Mouse (Mus musculus) intestine, postnatal 0 days (tissue): Measurements from ENCODE around the gene Slc9a3. TPM values are rescaled to one million over a fixed set of nuclear protein-coding genes. Genes with fewer than 3 reads are reported as not detected.

Experiments used
- ATAC-seq: fragments of 200-750 bp; cut with Nextera tagmentation; 2 replicates; pipeline ENCODE4 v1.8.0; 2017; ENCODE audit warnings: mild to moderate bottlenecking, moderate TSS enrichment, moderate library complexity
- H3K27ac ChIP-seq: fragments of 300-500 bp; sonication (generic); 2 replicates; pipeline ENCODE4 v1.5.1; 2014; ENCODE audit warnings: mild to moderate bottlenecking, low read depth, low read length, moderate library complexity
- H3K27me3 ChIP-seq: fragments of 300-500 bp; sonication (generic); replicated peaks from 2 replicates; pipeline ENCODE4 v1.6.1; 2014; ENCODE audit warnings: low read length, mixed read lengths; ENCODE audit not compliant: control insufficient read depth, insufficient read depth
- H3K36me3 ChIP-seq: fragments of 300-500 bp; sonication (generic); 2 replicates; pipeline ENCODE4 v1.6.1; 2014; ENCODE audit warnings: mild to moderate bottlenecking, moderate library complexity; ENCODE audit not compliant: control insufficient read depth, insufficient read depth
- H3K4me1 ChIP-seq: fragments of 300-500 bp; sonication (generic); replicated peaks from 2 replicates; pipeline ENCODE4 v1.6.1; 2014; ENCODE audit warnings: antibody characterized with exemption, low read length, mixed read lengths; ENCODE audit not compliant: control insufficient read depth, insufficient read depth
- H3K4me2 ChIP-seq: fragments of 300-500 bp; sonication (generic); replicated peaks from 2 replicates; pipeline ENCODE4 v1.6.1; 2014; ENCODE audit warnings: low read depth, mild to moderate bottlenecking, moderate library complexity
- H3K4me3 ChIP-seq: fragments of 300-500 bp; sonication (generic); 2 replicates; pipeline ENCODE4 v1.5.1; 2014; ENCODE audit warnings: low read depth, low read length
- H3K9ac ChIP-seq: fragments of 300-500 bp; sonication (generic); 2 replicates; pipeline ENCODE4 v1.6.1; 2014; ENCODE audit warnings: mild to moderate bottlenecking, low read depth, low read length
- H3K9me3 ChIP-seq: fragments of 300-500 bp; sonication (generic); 2 replicates; pipeline ENCODE4 v1.6.1; 2016; ENCODE audit warnings: mixed run types; ENCODE audit not compliant: control insufficient read depth
- CTCF ChIP-seq: sonication (generic); IDR thresholded peaks from 2 replicates; pipeline ENCODE4 v1.5.1; 2016; ENCODE audit warnings: low read depth, mild to moderate bottlenecking, control low read depth, antibody characterized with exemption, moderate library complexity
- WGBS: fragments of 180-500 bp; shearing (Covaris S2); extraction: QIAGEN DNeasy Blood & Tissue Kit; methylation state at CpG from one replicate; pipeline ENCODE4 v1.1.7; 2014; 5-methylcytosine and 5-hydroxymethylcytosine counted together
- polyA plus RNA-seq: library from polyadenylated mRNA; unstranded; fragments of >200 nt; fragmentation: Nextera tagmentation; extraction: Ambion mirVana; gene quantifications from 2 replicates; pipeline ENCODE4 v1.2.1, GENCODE M21; 2015

The Slc9a3 gene
- polyA plus RNA-seq, 1 experiment from 2014 or later, result 21.9 TPM

- no peak overlapping the region for H3K27ac ChIP-seq
- no peak overlapping the region for H3K9ac ChIP-seq
- no peaks in the 10 kb centered on the region for H3K9me3 ChIP-seq
- ATAC-seq, result no peak
- no peak overlapping the region for H3K4me2 ChIP-seq
- peaks cover 56% of the 10 kb centered on the region for H3K36me3 ChIP-seq
- no peaks in the 10 kb centered on the region for H3K4me1 ChIP-seq
- H3K27me3 ChIP-seq, result no peaks in the 10 kb centered on the region
- 63% methylated on average over 3 of the region's 3 CpGs for WGBS
- H3K4me3 ChIP-seq, result no peak overlapping the region
- TF ChIP-seq CTCF, result no peak
These were observed 75.2 kb downstream of the Slc9a3 start for GRCm38 (mm10) chr13:74196451-74196850.

GRCm38 (mm10) chr13:74208317-74208985, 87.2 kb downstream of the Slc9a3 start, which contains the start of gene Exoc3:
Exoc3 (minus strand) TSS chr13:74208732.
- H3K4me2 ChIP-seq, result peak within 1 kb of the TSS; percentile 76
- H3K4me1 ChIP-seq, result no peaks in the 10 kb centered on the region
- H3K9ac ChIP-seq, result peak within 1 kb of the TSS; percentile 74
- H3K27ac ChIP-seq, result peak within 1 kb of the TSS; percentile 91
- 0 out of 2 replicates have a peak, but pooled peaks have one; percentile 3 for TF ChIP-seq CTCF
- peak; percentile 98 for ATAC-seq
- H3K36me3 ChIP-seq, result peaks cover 15% of the 10 kb centered on the region
- H3K9me3 ChIP-seq, result no peaks in the 10 kb centered on the region
- H3K27me3 ChIP-seq, result no peaks in the 10 kb centered on the region
- WGBS, result under 1% methylated on average over 39 of the region's 39 CpGs
- peak within 1 kb of the TSS; percentile 86 for H3K4me3 ChIP-seq

- peak overlapping the region; percentile 74 for H3K9ac ChIP-seq
- WGBS, result 17% methylated on average over 12 of the region's 12 CpGs
- no peak for TF ChIP-seq CTCF
- no peaks in the 10 kb centered on the region for H3K27me3 ChIP-seq
- peak overlapping the region; percentile 76 for H3K4me2 ChIP-seq
- peak overlapping the region; percentile 91 for H3K27ac ChIP-seq
- peak; percentile 39; the same call in 1 of the 2 replicates for ATAC-seq
- H3K9me3 ChIP-seq, result no peaks in the 10 kb centered on the region
- peak overlapping the region; percentile 86 for H3K4me3 ChIP-seq
- no peaks in the 10 kb centered on the region for H3K4me1 ChIP-seq
- H3K36me3 ChIP-seq, result peaks cover 10% of the 10 kb centered on the region
These were observed 87.7 kb downstream of the Slc9a3 start for GRCm38 (mm10) chr13:74208986-74209345.

GRCm38 (mm10) chr13:74218441-74218840, 97.2 kb downstream of the Slc9a3 start:
- 79% methylated on average over 3 of the region's 3 CpGs for WGBS
- ATAC-seq, result no peak
- no peaks in the 10 kb centered on the region for H3K36me3 ChIP-seq
- TF ChIP-seq CTCF, result no peak
- no peaks in the 10 kb centered on the region for H3K4me1 ChIP-seq
- H3K9ac ChIP-seq, result no peak overlapping the region
- no peaks in the 10 kb centered on the region for H3K27me3 ChIP-seq
- H3K9me3 ChIP-seq, result no peaks in the 10 kb centered on the region
- no peak overlapping the region for H3K4me2 ChIP-seq
- no peak overlapping the region for H3K27ac ChIP-seq
- no peak overlapping the region for H3K4me3 ChIP-seq

Other genes with a start within 250 kb of the Slc9a3 start
- 8.4 and 12.1 TPM in 2 replicates for gene Trip13, start 183.7 kb upstream of the Slc9a3 start, polyA plus RNA-seq
- 23.2 and 24.0 TPM in 2 replicates for gene Brd9, start 183.6 kb upstream of the Slc9a3 start, polyA plus RNA-seq
- gene Zdhhc11, start 157.6 kb upstream of the Slc9a3 start, polyA plus RNA-seq, result not detected in 2 replicates
- 3.2 and 3.4 TPM in 2 replicates for gene Tppp, start 112.0 kb upstream of the Slc9a3 start, polyA plus RNA-seq
- gene Cep72, start 59.2 kb upstream of the Slc9a3 start, polyA plus RNA-seq, result 4.1 and 6.5 TPM in 2 replicates
- gene Exoc3, start 87.3 kb downstream of the Slc9a3 start, polyA plus RNA-seq, result 41.8 and 42.8 TPM in 2 replicates
- gene Ahrr, start 170.9 kb downstream of the Slc9a3 start, polyA plus RNA-seq, result 0.21 and 0.50 TPM in 2 replicates
- 312 and 334 TPM in 2 replicates for gene Pdcd6, start 196.1 kb downstream of the Slc9a3 start, polyA plus RNA-seq
- gene Sdha, start 228.8 kb downstream of the Slc9a3 start, polyA plus RNA-seq, result 213 TPM in 2 replicates
- gene Ccdc127, start 228.9 kb downstream of the Slc9a3 start, polyA plus RNA-seq, result 22.0 and 23.0 TPM in 2 replicates
- not detected in 2 replicates for gene Lrrc14b, start 242.5 kb downstream of the Slc9a3 start, polyA plus RNA-seq